Comparison of ENCODE assay signal across 36 mouse cellular contexts in the genomic region with DNA sequence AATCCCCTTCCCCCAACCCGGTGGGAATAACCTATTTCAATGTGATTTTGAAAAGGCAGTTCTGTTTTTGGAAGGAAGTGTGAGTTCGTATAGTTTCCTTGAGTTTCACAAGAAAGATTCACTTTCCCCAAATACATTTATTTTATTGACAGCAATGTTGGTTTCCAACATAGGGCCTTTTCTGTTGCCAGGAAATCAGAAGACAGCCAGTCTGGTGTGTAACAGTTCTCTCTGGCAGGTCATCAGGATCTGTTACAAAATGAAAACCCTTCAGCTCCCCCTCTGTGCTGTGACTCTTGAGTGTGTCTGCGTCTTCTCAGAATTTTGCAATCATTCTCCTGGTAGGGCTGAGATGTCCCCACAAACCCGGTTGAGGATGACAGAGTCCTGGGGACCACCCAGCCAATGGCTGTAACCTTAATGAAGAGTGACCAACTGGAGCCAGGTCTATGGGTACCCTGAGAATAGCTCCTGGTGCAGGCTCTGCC.
DNase-seq lines count a peak whose midpoint lies in the region; ATAC-seq lines count a peak whose summit lies in the region.
"Had no signal": no experiment of that assay in that cellular context is flagged by ENCODE, and none has a peak within 500 bp of the region (broad histone marks: within the 10 kb centered on the region; RNA-seq: fewer than 3 reads in every experiment).

No protein-coding gene starts in this region.

- H3K9ac ChIP-seq in forebrain, embryonic 14.5 days (ENCODE audit: low read length): no peak overlapping the region
- H3K9ac ChIP-seq in forebrain, embryonic 11.5 days (ENCODE audit: low read length): no peak overlapping the region
- H3K9ac ChIP-seq in heart, embryonic 15.5 days: no peak overlapping the region
- H3K9ac ChIP-seq: embryonic facial prominence, embryonic 15.5 days; forebrain, embryonic 15.5 days; heart, embryonic 12.5 days; hindbrain, embryonic 12.5 days; intestine, embryonic 15.5 days; liver, embryonic 12.5 days; liver, postnatal 0 days; midbrain, embryonic 12.5 days; neural tube, embryonic 13.5 days; stomach, embryonic 15.5 days had no signal

- no peaks in the 10 kb centered on the region for H3K27me3 ChIP-seq in forebrain, embryonic 14.5 days (replicated peaks; ENCODE audit: control insufficient read depth, insufficient read depth, low read length)
- H3K27me3 ChIP-seq in forebrain, embryonic 11.5 days (ENCODE audit: control insufficient read depth, insufficient read depth, low read length): no peaks in the 10 kb centered on the region
- H3K27me3 ChIP-seq in heart, embryonic 15.5 days: no peaks in the 10 kb centered on the region
- H3K27me3 ChIP-seq: embryonic facial prominence, embryonic 15.5 days; forebrain, embryonic 15.5 days; heart, embryonic 12.5 days; hindbrain, embryonic 12.5 days; intestine, embryonic 15.5 days; liver, embryonic 12.5 days; megakaryocyte, embryonic 14.5 days; midbrain, embryonic 12.5 days; neural tube, embryonic 13.5 days; stomach, embryonic 15.5 days had no signal

- no peak overlapping the region for H3K4me2 ChIP-seq in forebrain, embryonic 14.5 days (ENCODE audit: low read length)
- H3K4me2 ChIP-seq in forebrain, embryonic 11.5 days (ENCODE audit: low read depth, low read length, severe bottlenecking): no peak overlapping the region
- H3K4me2 ChIP-seq in heart, embryonic 15.5 days: no peak overlapping the region
- H3K4me2 ChIP-seq: embryonic facial prominence, embryonic 15.5 days; forebrain, embryonic 15.5 days; heart, embryonic 12.5 days; hindbrain, embryonic 12.5 days; intestine, embryonic 15.5 days; liver, embryonic 12.5 days; midbrain, embryonic 12.5 days; neural tube, embryonic 13.5 days; stomach, embryonic 15.5 days had no signal

- no peaks in the 10 kb centered on the region for H3K9me3 ChIP-seq in forebrain, embryonic 14.5 days (replicated peaks; ENCODE audit: control insufficient read depth, low read length)
- no peaks in the 10 kb centered on the region for H3K9me3 ChIP-seq in forebrain, embryonic 11.5 days (ENCODE audit: control insufficient read depth, low read length)
- no peaks in the 10 kb centered on the region for H3K9me3 ChIP-seq in heart, embryonic 15.5 days (replicated peaks)
- H3K9me3 ChIP-seq: embryonic facial prominence, embryonic 10.5 days; embryonic facial prominence, embryonic 15.5 days; forebrain, embryonic 15.5 days; G1E; heart, embryonic 12.5 days; hindbrain, embryonic 12.5 days; intestine, embryonic 15.5 days; liver, embryonic 12.5 days; megakaryocyte, embryonic 14.5 days; midbrain, embryonic 12.5 days; neural tube, embryonic 13.5 days; stomach, embryonic 15.5 days had no signal

- no peaks in the 10 kb centered on the region for H3K36me3 ChIP-seq in forebrain, embryonic 14.5 days (ENCODE audit: control insufficient read depth, insufficient read depth, low read length)
- no peaks in the 10 kb centered on the region for H3K36me3 ChIP-seq in forebrain, embryonic 11.5 days (ENCODE audit: control insufficient read depth, insufficient read depth, low read length)
- H3K36me3 ChIP-seq in heart, embryonic 15.5 days: peaks cover 33% of the 10 kb centered on the region
- H3K36me3 ChIP-seq: forebrain, embryonic 15.5 days; hindbrain, embryonic 12.5 days; midbrain, embryonic 12.5 days had no signal

- no peak for ATAC-seq in forebrain, embryonic 14.5 days
- ATAC-seq in forebrain, embryonic 11.5 days (replicated peaks; ENCODE audit: low FRiP score): no peak
- ATAC-seq in heart, embryonic 15.5 days (replicated peaks; ENCODE audit: insufficient number of reproducible peaks, insufficient read depth, low FRiP score, low read depth): no peak
- ATAC-seq: forebrain, embryonic 15.5 days; intestine, embryonic 15.5 days; liver, embryonic 12.5 days had no signal

- peak; percentile 4 for DNase-seq in forebrain, embryonic 14.5 days (ENCODE audit: low spot score)
- no peak for DNase-seq in forebrain, embryonic 11.5 days (ENCODE audit: low spot score)
- no peak for DNase-seq in heart, adult 9 months (ENCODE audit: low spot score in 2 of 2)
- DNase-seq in lung, postnatal 14 days: peak; percentile 45
- no peak for DNase-seq in spleen, postnatal 4 days (ENCODE audit: low spot score in 2 of 2)
- DNase-seq in kidney, adult 11 months: no peak
- DNase-seq: adrenal gland, postnatal 14 days; cerebellum, adult 11-12 months; cerebellum, postnatal 10 days; gastrocnemius, postnatal 10 days; heart, adult 18-20 months; heart, postnatal 36 days; kidney, adult 8-10 months; kidney, postnatal 4 days; layer of hippocampus, postnatal 36 days; left cerebral cortex, postnatal 4 days; liver, postnatal 0 days; retina, postnatal 1 day; right cerebral cortex, postnatal 14 days; thymus, adult 18-20 months had no signal

- no peaks in the 10 kb centered on the region for H3K4me1 ChIP-seq in forebrain, embryonic 14.5 days (ENCODE audit: control insufficient read depth, insufficient read depth, low read length)
- no peaks in the 10 kb centered on the region for H3K4me1 ChIP-seq in forebrain, embryonic 11.5 days (replicated peaks; ENCODE audit: control insufficient read depth, insufficient read depth, low read length)
- H3K4me1 ChIP-seq in heart, embryonic 15.5 days (replicated peaks): peaks cover 39% of the 10 kb centered on the region
- no peaks in the 10 kb centered on the region for H3K4me1 ChIP-seq in brown adipose tissue, adult 24 weeks (ENCODE audit: control insufficient read depth, insufficient read depth, insufficient read length, low read length)
- H3K4me1 ChIP-seq: embryonic facial prominence, embryonic 10.5 days; hindbrain, embryonic 12.5 days; intestine, embryonic 15.5 days; liver, embryonic 12.5 days; neural tube, embryonic 13.5 days; stomach, embryonic 15.5 days had no signal

- no peak overlapping the region for H3K4me3 ChIP-seq in forebrain, embryonic 14.5 days (ENCODE audit: low read depth, low read length)
- H3K4me3 ChIP-seq in forebrain, embryonic 11.5 days (ENCODE audit: low read depth, low read length): no peak overlapping the region
- H3K4me3 ChIP-seq in heart, embryonic 15.5 days: no peak overlapping the region
- no peak overlapping the region for H3K4me3 ChIP-seq in brown adipose tissue, adult 24 weeks (ENCODE audit: insufficient read depth, low read depth, low read length)
- H3K4me3 ChIP-seq: embryonic facial prominence, embryonic 10.5 days; embryonic facial prominence, embryonic 15.5 days; forebrain, embryonic 15.5 days; heart, embryonic 12.5 days; hindbrain, embryonic 12.5 days; intestine, embryonic 15.5 days; liver, embryonic 12.5 days; megakaryocyte, embryonic 14.5 days; midbrain, embryonic 12.5 days; neural tube, embryonic 13.5 days; stomach, embryonic 15.5 days had no signal

- H3K27ac ChIP-seq in forebrain, embryonic 14.5 days (ENCODE audit: low read depth, low read length): no peak overlapping the region
- H3K27ac ChIP-seq in forebrain, embryonic 11.5 days (ENCODE audit: low read depth, low read length): no peak overlapping the region
- peak overlapping the region; percentile 21; the same call in 1 of the 2 replicates for H3K27ac ChIP-seq in heart, embryonic 15.5 days
- peak overlapping the region; percentile 51 for H3K27ac ChIP-seq in brown adipose tissue, adult 24 weeks (replicated peaks; ENCODE audit: low read depth, low read length)
- H3K27ac ChIP-seq: embryonic facial prominence, embryonic 10.5 days; embryonic facial prominence, embryonic 15.5 days; forebrain, embryonic 15.5 days; hindbrain, embryonic 12.5 days; hindbrain, postnatal 0 days; intestine, embryonic 15.5 days; kidney, postnatal 0 days; liver, embryonic 12.5 days; midbrain, embryonic 12.5 days; neural tube, embryonic 13.5 days; stomach, embryonic 15.5 days had no signal

- WGBS in forebrain, embryonic 14.5 days: 76% methylated on average over 4 of the region's 4 CpGs
- 81% methylated on average over 4 of the region's 4 CpGs for WGBS in forebrain, embryonic 11.5 days
- 65% methylated on average over 4 of the region's 4 CpGs for WGBS in heart, embryonic 15.5 days

Comparison
In these comparisons a context has a peak if more than half of its experiments do, and no peak if none do; other contexts are left out.
1. DNase-seq: peak in forebrain, embryonic 14.5 days (single experiment) and lung, postnatal 14 days (single experiment); none in forebrain, embryonic 11.5 days (single experiment), heart, adult 9 months (0 of 2), spleen, postnatal 4 days (0 of 2) and kidney, adult 11 months (single experiment).
2. H3K27ac ChIP-seq: peak in heart, embryonic 15.5 days (single experiment) and brown adipose tissue, adult 24 weeks (single experiment); none in forebrain, embryonic 14.5 days (single experiment) and forebrain, embryonic 11.5 days (single experiment).